Mouse (Mus musculus) urinary bladder, postnatal 36 days (tissue): ENCODE data around the gene L1td1.
"Not testable (repeated sequence)": the region's sequence is repeated elsewhere in the genome, so short reads cannot be mapped to it uniquely, and the experiment has no call there.

ENCODE experiments used
- DNase-seq, 2 experiments: peaks; one replicate each; pipeline ENCODE4 v3.0.0; 2022; ENCODE audit warnings: low spot score in 2 of 2, mixed read lengths in 1 of 2

The L1td1 gene

DNA sequence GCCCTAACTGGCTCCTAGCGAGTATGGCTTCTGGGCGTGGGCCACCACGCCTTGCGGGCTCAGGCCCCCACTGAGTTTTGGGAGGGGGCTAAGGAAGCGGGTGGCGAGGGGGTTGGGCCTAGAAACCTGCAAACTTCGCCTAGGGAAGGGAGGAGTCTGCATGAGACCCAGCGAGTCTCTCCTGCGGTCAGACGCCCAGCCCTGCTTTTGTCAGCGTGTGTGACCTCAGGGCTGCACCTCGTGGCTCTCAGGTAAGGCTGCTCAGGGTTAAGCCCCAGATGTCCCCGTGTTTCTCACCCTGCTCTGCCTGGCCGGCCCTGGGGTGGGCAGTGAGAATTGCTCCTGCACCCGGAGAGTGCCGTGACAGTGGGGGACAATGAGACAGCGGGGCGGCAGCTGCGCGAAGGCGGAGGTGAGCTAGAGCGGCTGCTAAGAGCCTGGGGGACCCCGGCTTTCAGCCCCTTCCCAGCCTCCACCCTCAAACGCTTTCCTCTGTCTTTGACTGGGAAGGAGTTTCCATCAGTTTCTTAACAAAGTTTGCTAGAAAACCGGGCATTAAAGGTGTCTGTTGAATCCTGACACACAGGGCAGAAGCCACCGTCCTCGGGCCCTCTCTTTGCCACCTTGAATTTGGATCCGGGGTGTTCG, at the start of gene L1td1:
Gene L1td1, plus strand, starts transcription at position 145 of the 648 bp plus-strand sequence.
- DNase-seq: no peak

GRCm38 (mm10) chr4:98677506-98677905, 49.0 kb upstream of the L1td1 start:
- no peak for DNase-seq

GRCm38 (mm10) chr4:98686678-98687267, 39.8 kb upstream of the L1td1 start:
- no peak for DNase-seq

GRCm38 (mm10) chr4:98688116-98688515, 38.4 kb upstream of the L1td1 start:
- no peak for DNase-seq

- no peak for DNase-seq
Observed at GRCm38 (mm10) chr4:98688520-98688919, 38.0 kb upstream of the L1td1 start.

DNA sequence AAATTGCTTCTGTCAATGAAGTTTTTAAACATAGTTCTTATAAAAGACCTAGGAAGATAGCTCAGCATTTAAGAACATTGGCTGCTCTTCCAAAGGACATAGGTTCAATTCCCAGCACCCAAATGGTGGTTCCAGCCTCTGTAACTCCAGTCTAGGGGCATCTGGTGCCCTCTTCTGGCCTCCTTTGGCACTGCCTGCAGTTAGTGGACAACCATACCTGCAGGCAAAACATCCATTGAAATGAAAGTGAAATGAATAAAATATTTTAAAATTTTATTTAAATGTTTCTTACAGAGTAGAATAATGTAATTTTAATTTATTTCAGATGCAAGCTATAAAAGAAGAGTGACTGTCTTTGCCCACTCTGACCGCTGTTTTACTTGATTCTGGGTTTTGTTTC, 36.5 kb upstream of the L1td1 start:
- no peak for DNase-seq

DNA sequence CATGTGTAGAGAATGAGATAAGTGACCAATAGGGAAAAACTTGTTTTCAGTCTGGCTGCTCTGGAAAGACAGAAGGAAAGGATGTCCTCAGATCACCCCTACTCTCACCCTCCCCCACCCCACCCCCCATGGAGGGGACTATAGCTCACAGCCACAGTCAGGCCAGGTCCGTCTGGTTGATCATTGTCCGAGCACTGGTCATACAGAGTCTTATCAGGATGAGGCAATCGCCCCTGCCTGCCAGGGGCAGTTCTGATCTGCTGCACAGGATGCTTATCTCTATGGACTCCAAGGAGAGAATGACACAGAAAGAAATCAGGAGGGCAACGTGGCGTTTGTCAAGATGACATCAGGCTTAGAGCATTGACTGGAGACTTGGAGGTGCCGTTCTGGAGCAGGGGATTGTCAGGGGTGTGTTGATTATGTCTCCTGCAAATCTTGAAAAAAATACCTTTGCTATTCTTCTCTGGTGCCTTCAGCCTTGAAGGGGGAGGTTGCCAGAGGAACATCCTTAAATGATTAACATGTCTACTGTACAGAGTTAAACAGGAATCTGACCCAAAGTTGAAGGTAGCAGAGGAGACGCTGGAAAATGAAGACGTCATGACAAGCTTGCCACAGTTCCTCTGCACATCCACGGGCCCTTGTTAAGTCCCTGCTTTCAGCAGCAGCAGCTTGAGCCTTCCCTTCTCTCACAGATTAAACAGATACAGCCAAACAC, 32.9 kb upstream of the L1td1 start:
- no peak for DNase-seq

- no peak for DNase-seq
Observed at GRCm38 (mm10) chr4:98697932-98698331, 28.6 kb upstream of the L1td1 start.

DNA sequence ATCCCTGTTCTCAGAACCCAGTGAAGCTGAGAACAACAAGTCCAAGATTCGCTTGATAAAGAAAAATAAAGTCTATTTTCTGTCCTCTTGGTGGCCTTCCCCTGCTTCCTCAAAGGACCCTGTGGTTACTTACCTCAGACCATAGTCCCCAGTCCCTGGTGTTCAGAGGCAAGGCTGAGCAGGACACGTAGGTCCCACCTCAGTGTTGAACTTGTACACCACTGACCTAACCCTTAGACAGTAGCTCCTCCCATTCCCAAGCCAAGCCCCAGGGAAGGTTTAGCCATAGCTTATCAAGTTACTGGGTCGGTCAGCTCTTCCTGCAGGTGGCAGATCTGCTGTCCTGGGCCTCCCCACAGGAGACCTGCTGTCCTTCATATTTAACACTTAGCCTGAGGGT, 27.6 kb upstream of the L1td1 start:
- DNase-seq: no peak

DNA sequence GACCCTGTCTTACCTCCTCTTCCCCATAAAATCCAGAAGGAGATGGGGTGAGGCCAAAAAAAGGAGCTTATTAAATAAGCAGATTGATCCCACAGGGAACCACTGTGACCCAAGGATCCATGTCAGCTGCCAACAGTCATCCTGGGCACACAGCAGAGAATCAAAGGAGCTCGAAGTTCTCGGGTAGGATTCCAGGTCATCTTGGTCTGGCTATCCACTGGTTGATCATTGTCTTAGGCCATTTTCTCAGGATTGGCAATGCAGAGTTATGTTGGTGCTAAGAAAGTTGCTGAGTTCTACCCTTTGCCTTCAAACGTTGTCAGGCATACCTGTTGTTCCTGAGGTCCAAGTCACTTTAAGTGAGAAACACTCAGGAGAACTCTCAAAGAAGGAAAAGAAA, 26.4 kb upstream of the L1td1 start:
- DNase-seq: no peak

GRCm38 (mm10) chr4:98702201-98702894, 24.2 kb upstream of the L1td1 start:
- DNase-seq: peak; percentile 53 to 57

DNA sequence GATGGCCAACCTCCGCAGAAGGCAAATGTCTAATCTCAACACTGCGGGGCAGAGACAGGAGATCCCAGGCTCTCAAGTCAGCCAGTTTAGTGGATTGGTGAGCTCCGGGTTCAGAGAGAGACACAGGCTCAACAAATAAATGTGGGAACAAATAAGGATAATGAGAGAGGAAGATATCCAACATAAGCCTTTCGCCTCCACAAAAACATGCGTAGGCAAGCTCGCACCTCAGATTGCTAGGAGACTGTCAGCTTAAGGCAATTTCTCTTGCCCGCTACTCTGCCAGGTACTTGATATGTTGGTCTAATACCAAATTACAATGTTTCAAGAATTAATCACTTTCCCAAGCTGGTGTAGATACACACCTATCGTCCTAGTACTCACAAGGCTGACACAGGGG, 15.6 kb upstream of the L1td1 start:
- no peak for DNase-seq

GRCm38 (mm10) chr4:98717735-98718546, 8.6 kb upstream of the L1td1 start:
- DNase-seq: no peak

- no peak for DNase-seq
Observed at GRCm38 (mm10) chr4:98718547-98718917, 8.0 kb upstream of the L1td1 start.

GRCm38 (mm10) chr4:98722454-98722853, 4.1 kb upstream of the L1td1 start:
- peak; percentile 34 to 48 for DNase-seq

- DNase-seq: not testable (repeated sequence)
Observed at GRCm38 (mm10) chr4:98724682-98725081, 1.9 kb upstream of the L1td1 start.

GRCm38 (mm10) chr4:98725439-98725838, 1.1 kb upstream of the L1td1 start:
- DNase-seq: no peak

DNA sequence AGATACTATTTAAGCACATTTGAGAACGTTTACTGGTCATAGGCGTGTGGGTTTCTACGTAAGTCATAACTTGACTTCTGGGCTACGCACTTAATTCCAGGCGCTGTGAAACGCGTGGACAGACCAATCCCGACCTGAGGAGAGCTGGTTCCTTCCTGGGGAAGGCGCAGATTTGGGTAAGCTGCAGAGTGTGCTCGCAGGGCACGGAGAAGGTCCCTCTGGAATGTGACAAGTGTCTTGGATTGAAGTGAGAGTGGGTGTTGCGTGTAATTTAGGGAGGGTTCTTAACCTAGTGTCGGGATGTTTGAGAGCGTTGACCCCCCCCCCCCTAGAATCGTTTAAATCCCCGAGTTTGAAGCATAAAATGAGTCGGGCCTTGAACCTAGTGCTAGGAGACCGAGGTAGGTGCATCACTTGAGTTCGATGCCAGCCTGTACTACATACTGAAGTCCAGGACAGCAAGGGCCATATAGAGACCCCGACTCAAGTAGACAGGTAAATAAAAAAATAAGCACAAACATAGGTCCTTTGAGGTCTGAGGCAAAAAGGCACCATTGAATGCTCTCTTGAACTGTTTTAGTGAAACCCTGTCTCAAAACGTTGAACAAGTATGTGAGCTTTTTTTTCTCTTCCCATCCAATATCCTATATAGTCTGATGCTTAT, 893 bp downstream of the L1td1 start:
- DNase-seq: no peak

GRCm38 (mm10) chr4:98727959-98728347, 1.4 kb downstream of the L1td1 start:
- DNase-seq: no peak

DNA sequence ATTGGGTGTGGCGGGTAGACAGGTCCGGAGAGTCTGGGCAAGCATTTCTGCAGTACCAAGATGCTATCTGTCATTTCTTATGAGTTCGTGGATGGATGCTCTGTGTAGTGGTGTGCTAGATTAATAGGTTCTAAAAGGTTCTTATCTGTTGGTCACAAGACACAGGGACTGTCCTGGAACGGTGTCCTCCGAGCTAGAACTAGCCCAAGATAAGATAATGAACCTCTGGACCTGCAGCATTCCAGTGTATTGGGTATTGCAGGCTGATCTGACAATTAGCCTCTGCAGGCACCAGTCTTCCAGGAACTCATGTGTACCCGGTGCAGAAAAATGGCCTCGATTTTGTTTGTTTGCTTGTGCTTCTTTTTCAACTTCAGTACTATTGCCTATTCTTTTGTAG, 2.2 kb downstream of the L1td1 start:
- no peak for DNase-seq

DNA sequence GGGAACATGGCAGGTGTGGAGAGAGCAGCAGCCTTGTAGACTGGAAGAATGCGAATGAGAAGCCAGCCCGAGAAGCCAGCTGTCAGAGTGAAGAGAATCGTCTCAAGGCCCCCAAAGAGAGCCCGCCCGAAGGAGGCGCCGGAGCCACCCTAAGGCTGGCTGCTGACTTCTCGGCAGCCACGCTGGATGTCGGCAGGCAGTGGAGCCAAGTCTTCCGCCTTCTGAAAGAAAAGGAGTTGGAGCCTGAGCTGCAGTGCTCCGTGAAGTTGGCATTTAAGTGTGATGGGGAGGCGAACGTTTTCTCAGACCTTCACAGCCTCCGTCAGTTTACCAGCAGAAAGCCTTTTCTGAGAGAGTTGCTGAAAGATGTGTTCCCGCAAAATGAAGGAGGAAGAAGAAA, 7.1 kb downstream of the L1td1 start:
- DNase-seq: no peak
